Mouse (Mus musculus): Measurements from ENCODE around the gene Rasl10a.
"Not testable (repeated sequence)": the region's sequence is repeated elsewhere in the genome, so short reads cannot be mapped to it uniquely, and the experiment has no call there.

Rasl10a gene

DNA sequence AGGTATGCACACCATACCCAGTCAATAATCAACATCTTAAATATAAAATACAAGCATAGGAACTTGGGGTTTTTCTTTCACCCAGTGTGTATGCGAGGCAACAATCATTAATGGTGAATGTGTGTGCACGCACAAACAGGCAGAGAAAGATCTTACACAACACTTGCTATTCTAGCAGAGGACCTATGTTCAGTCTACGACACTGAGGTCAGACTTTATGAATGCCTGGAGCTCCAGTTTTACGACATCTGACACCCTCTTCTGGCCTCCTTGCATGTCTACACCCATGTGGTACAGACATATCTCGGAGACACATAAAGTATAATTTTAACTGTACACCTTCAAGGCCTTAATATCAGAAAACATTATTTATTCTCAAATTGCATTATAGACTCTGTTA lies 18.9 kb downstream of the Rasl10a start:
- DNase-seq (ENCODE audit: low read depth): not testable (repeated sequence)

DNA sequence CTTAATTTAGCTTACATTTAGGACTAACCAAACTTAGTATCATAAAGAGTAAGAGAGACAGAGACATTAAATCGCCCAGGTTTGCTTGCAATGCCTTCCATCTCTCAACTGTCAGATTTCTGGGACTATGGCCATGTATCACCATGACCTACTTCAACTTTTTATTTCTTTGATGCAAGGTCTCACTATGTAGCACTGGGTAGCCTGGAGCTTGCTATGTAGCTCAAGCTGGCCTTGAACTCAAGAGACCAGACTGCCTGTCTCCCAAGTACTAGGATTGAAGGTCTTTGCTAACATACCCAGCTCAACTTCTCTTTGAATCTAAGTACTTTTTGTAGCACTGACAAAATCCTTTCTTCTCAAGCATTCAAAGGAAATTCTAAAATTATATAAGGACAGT lies 31.2 kb downstream of the Rasl10a start:
- no peak for DNase-seq (ENCODE audit: low read depth)

DNA sequence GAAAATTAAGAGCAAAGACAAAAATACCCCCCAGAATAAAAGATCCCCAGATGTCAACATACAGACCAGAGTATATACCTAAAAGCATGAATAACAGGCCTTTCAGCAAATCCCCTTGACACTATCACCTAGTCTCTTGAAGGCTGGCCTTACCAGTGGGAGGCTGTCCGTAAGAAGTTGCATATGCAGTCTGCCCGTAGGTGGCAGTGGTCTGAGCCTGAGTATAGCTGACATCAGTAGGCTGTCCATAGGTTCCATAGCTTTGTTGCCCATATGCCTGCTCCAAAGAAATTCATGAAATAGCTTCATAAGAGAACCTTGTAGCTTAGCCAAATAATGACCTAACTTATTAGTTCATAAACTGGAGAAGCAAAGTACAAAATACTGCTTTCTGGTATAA lies 33.8 kb downstream of the Rasl10a start:
- no peak for DNase-seq (ENCODE audit: low read depth)

DNA sequence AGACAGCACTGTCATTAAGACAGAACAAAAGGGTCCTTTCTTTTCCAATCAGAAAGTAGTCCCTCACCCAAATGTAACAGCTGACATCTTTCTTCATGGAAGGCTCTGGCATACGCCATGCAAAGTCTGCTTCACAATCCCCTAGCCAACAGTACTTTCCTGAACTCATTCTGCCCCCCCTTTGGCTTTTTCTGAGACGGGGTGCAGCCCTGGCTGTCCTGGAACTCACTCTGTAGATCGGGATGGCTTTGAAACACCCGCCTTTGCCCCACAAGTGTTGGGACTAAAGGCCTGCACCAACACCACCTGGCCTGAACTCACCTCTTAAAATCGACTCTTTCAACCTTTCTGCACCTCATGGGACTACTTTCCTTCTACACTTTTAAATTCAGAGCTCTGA lies 37.9 kb downstream of the Rasl10a start:
- DNase-seq (ENCODE audit: low read depth): no peak

DNA sequence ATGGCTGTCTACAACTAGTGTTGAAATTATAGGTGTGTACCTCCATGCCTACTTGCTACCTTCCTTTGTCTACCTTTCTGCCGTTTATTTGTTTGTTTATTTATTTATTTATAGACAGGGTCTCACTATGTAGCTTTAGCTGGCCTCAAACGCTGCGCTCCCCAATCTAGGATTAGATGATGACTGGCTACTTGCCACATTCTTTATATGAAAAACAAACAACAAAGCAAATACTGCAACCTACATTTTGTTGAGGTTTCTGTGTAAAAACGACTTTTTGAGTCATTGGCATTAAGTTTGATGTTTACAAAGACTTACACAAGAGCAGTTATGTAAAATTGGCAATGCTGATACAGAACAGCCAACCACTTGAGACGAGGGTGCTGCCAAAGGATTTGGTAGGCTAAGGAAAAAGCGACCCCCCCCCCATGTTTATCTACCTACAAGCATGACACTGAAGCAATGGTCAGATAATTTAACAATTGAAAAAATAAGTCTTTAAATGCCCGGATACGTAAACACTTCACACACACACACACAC lies 38.6 kb downstream of the Rasl10a start:
- no peak for DNase-seq (ENCODE audit: low read depth)

DNA sequence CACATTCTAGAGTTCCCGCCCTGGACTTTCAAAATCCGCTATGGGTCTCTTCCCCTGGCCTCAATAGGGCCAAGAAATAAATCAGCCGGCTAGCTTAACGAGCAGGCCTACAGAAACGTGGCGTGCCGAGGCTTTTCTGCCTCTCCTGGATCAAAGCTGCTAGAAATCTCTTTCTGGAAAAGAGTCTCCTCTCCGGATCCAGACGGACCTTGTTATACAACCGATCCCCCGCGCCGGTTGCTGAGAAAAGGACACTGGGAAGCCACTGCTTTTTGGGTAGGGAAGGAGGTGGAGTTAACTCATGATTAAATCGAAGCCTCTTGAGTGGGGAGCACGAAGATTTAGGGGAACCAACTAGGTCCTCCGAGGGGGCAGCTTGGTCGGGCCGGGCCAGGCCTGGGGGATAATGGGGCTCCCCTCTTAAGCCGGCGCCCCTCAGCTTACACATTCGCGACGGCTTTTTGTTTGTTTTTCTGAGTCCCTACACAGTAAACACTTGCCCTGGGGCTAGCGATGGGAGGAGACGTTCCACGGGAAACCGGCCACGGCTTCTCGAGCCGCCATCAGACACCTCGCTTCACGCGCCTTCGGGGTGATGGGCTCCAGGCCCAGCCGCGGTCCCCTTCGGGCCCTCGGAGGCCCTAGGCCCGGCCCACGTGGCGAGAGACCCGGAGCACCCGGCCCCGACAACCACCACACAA lies 40.3 kb downstream of the Rasl10a start:
- DNase-seq (ENCODE audit: low read depth): no peak

DNA sequence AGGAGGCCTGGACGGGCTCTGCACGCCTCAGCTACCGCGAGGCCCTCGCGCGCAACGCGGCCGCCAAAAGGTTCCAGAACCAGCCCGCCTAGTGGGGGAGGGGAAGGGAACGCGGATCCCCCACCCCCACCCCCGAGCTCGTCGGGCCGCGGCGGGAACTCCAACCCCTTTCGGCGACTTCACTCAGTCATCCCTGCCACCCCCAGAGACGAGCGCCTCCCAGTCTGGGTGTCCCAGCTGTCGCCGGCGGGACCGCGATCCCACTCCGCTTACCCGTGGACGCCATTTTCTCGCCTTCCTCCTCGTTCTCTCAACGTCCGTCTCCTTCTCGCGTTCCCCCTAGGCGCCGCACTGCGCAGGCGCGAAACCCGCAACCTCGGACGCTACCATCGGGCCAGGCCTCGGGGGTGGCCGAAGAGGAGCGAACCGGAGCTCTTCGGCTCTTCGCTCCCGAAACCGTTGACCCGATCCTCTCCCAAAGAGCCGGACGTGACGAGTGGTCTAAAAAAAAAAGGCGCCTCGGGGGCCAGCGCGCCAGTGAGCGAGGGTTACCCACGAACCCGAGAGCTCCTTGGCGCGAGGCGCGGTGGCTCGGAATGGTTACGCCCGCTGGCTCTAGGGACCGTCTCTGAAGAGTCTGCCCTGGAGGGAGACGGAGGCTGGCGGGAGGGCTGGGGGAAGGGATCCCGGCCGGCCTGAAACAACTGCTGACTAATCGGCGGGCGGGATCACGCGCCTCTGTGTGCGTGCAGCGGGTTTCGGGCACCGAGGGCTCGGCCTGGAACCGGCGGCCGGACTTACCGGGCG lies 41.0 kb downstream of the Rasl10a start, which contains the start of the genes Rhbdd3 and Ewsr1:
Gene Rhbdd3, plus strand, starts transcription at position 191 of the 807 bp plus-strand sequence.
Gene Ewsr1, minus strand, starts transcription at position 531 of the 807 bp plus-strand sequence.
- peak; percentile 100 for DNase-seq (ENCODE audit: low read depth)

DNA sequence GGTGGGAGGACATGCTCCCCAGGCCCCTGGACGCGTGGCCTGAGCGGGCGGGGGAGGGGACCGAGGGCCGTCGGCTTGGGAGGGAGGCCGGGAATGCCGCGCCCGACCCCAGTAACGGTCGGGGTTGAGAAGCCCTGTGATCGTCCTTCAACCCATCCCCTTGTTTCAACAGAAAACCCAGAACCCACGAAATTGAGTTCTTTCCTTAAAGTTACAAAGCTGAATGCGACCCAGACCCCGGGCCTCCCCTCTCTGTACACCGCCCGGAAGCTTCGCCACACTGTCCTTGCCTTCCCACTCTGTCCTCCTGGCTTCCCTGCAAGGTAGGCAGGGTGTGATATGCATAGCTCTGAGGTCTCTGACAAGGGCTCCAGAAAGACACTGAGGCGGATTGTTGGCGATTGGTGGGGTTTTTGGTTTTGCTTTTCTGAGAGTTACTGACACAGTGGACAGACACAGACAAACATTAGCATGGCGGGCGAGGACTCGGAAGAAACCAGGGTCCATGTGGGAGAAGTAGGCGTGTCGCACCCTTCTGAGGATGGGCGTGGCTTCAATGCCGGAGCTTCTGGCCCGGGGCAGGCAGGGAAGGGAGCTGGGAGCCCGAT lies 41.8 kb downstream of the Rasl10a start:
- peak; percentile 75 for DNase-seq (ENCODE audit: low read depth)

DNA sequence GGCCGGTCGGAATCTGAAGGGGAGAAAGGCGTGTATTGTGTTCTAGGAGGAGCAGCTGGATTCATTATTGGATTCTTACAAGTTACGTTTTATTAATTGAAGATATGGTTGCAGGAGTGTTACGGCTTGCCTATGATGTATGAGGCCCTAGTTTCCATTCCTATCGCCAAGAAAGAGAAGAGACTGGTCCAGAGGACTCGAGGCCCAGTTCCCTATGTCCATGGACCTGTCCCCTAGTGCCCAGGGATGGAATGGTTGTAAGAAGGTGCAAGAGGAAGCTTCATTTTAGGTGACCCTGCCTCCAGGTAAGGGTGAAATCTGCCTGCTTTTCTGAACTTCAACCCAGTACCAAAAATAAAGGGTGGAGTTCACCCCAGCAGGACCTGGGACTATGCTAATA lies 42.4 kb downstream of the Rasl10a start:
- no peak for DNase-seq (ENCODE audit: low read depth)

DNA sequence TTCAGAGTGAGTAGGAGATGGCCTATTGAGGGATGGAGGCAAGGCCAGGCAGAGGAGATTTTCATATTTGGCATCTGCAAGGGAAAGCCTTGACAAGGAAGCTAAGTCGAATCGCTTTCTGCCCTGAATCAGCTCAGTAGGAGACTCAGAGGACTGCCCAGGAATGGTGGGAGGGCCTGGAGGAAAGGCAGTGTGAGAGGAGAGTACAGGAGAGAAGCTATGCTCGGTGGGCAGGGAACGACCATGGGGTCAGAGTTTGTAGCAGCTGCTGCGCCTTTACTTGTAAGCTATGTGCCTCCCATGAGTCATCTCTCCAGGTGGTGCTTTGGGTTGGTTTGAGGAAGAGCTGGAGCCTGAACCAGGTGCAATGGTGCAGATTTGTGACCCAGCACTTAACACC lies 42.9 kb downstream of the Rasl10a start:
- DNase-seq (ENCODE audit: low read depth): no peak

DNA sequence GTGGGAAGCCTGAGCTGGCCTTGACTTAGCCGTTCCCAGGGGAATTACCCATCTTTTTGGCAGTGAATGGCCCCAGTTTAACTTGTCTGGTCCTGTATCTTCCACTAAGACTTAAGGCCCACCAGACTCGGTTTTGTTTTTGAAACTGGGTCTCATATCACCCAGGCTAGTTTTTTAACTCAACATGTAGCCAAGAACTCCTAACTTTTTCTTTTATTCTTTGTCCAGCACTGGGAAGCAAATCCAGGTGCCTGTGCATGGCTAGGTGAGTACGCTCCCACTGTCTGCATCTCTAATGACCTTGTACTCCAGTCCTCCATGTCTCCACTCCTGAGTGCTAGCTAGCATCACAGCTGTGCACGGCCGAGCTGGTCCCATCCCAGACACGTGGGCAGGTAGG lies 43.7 kb downstream of the Rasl10a start:
- DNase-seq (ENCODE audit: low read depth): no peak

DNA sequence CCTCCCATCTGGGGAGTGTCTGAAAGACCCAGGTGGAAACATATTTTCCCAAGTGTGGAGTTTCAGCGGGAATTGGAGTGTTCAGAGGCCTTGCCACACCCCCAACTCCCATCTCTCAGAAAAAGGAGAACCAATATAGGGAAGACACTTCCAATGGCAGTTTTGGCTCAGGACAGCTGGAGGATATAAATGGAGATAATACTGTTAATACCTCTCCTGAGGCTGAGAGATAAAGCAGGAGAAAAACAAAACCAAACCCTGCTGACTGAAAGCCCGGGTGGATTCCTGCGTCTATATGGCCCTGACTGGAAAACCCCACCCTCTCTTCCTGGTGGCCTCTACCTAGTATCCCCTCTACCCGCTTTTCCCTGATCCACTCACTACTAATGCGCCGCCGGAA lies 44.5 kb downstream of the Rasl10a start:
- DNase-seq (ENCODE audit: low read depth): no peak

DNA sequence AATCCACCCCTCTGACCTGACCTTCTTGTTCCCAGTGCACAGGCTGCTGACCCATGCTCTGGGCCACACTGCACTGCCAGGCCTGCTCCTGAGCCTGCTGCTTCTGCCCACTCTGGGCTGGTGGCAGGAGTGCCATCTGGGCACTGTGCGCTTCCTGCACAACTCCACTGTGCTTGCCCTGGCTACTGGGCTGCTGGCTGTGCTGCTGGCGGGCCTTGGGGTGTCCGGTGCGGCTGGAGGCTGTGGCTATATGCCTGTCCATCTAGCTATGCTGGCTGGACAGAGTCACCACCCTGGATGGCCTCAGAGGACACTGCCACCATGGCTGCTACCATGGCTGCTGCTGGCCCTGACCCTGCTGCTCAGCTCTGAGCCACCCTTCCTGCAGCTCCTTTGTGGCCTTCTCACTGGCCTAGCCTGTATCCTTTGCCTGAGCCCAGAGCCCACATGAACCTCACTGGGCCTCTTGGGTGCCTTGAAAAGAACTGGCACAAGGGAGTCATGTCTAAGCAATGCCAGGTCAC lies 46.1 kb downstream of the Rasl10a start:
- no peak for DNase-seq (ENCODE audit: low read depth)

DNA sequence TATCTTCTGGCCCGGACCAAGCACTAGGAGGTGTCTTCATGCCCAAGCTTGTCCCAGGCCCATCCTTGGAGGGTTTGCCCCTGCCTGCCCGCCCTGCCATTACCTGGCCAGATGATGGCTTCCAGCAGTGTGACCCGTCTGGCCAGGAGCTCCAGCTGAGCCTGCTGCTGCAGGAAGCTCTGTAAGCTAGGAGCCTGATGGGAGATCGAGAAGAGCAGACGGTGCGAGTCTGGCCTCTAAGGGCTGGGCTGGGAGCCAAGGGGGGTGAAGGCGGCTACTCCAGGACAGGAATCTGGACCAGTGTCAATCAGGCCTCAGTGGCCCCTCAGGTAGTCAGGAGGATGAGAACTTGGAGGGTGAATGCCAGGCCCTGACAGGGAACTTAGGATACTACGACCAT lies 51.5 kb downstream of the Rasl10a start:
- DNase-seq (ENCODE audit: low read depth): no peak
